Mouse (Mus musculus) MEL (cell line): Measurements from ENCODE around the gene Olfr420.

Source experiments
- EP300 ChIP-seq, 2 experiments: IDR thresholded peaks; 2 replicates each; pipeline ENCODE4 v1.6.1; 2011; ENCODE audit warnings: improper control_type of control experiment in 2 of 2, low read length in 2 of 2, low read depth in 1 of 2, mild to moderate bottlenecking in 1 of 2
- MYB ChIP-seq: IDR thresholded peaks from 2 replicates; pipeline ENCODE4 v1.6.1; 2011; ENCODE audit warnings: mild to moderate bottlenecking, low read depth, low read length, improper control_type of control experiment
- ZMIZ1 ChIP-seq: IDR thresholded peaks from 2 replicates; pipeline ENCODE4 v1.6.1; 2012; ENCODE audit warnings: low read depth, mild to moderate bottlenecking, inconsistent platforms, low read length, improper control_type of control experiment, moderate library complexity

DNA sequence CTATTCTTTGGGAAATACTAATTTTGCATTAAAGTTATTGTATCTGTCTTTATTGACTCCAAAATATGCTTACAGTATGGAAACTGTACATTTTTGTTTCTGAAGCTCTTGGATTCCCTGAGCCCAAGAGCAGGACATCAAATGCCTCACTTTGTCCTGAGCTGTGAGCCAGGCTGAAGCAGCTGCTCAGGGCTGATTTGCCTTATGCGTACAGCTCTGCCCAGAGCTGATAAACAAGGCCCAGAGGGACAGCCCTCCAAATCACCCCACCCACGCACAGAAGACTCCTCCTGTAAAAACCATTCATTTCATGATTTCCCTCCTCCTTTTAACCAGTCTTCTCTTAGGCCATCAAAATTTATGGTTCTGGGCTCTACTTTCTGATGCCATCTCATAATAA lies 16.1 kb downstream of the Olfr420 start:
- TF ChIP-seq ZMIZ1 (no peak), EP300 (IDR thresholded peaks at IDR 0.05; ENCODE audit: low read depth in 1 of 2, low read length in 2 of 2) (peak; percentile 91 to 94), MYB (peak; percentile 29; the same call in 1 of the 2 replicates)
